8 mouse cellular contexts compared by ENCODE assay signal in genomic region chr11:107028754-107029153, GRCm38 (mm10). TPM values are rescaled to one million over a fixed set of nuclear protein-coding genes. Genes with fewer than 3 reads are reported as not detected.
DNase-seq lines count a peak whose midpoint lies in the region; ATAC-seq and TF ChIP-seq lines count a peak whose summit lies in the region.

No protein-coding gene starts in this region.

- no peaks in the 10 kb centered on the region for H3K27me3 ChIP-seq in heart, embryonic 15.5 days
- H3K27me3 ChIP-seq in forebrain, embryonic 16.5 days (replicated peaks; ENCODE audit: control insufficient read depth, insufficient read depth, low read length) = no peaks in the 10 kb centered on the region
- H3K27me3 ChIP-seq in liver, postnatal 0 days (ENCODE audit: insufficient read depth, low read length) = peaks cover 18% of the 10 kb centered on the region

- DNase-seq in heart, adult 11 months = no peak
- DNase-seq in ES-CJ7 (ENCODE audit: low read depth, low spot score) = peak; percentile 56
- DNase-seq in liver, postnatal 0 days = peak; percentile 70
- DNase-seq in yolk sac, embryonic 10.5 days (ENCODE audit: low spot score) = no peak
- DNase-seq in spleen, adult 12 weeks (ENCODE audit: low spot score) = no peak
- DNase-seq in retina, embryonic 14.5 days (ENCODE audit: low spot score) = no peak

- H3K9me3 ChIP-seq in heart, embryonic 15.5 days (replicated peaks) = no peaks in the 10 kb centered on the region
- no peaks in the 10 kb centered on the region for H3K9me3 ChIP-seq in forebrain, embryonic 16.5 days (ENCODE audit: control insufficient read depth, low read length)
- no peaks in the 10 kb centered on the region for H3K9me3 ChIP-seq in liver, postnatal 0 days (ENCODE audit: low read length)

- H3K9ac ChIP-seq in heart, embryonic 15.5 days = peak overlapping the region; percentile 70
- H3K9ac ChIP-seq in forebrain, embryonic 16.5 days (replicated peaks; ENCODE audit: low read depth, low read length) = peak overlapping the region; percentile 70
- peak overlapping the region; percentile 82 for H3K9ac ChIP-seq in liver, postnatal 0 days (replicated peaks)

- H3K36me3 ChIP-seq in heart, embryonic 15.5 days = no peaks in the 10 kb centered on the region
- H3K36me3 ChIP-seq in forebrain, embryonic 16.5 days (ENCODE audit: control insufficient read depth, insufficient read depth) = no peaks in the 10 kb centered on the region
- H3K36me3 ChIP-seq in liver, postnatal 0 days (replicated peaks; ENCODE audit: insufficient read depth, low read length) = no peaks in the 10 kb centered on the region

- TF ChIP-seq CTCF in liver, postnatal 0 days (IDR thresholded peaks at IDR 0.05; ENCODE audit: low read depth) = no peak

- H3K4me1 ChIP-seq in heart, embryonic 15.5 days (replicated peaks) = peaks cover 38% of the 10 kb centered on the region
- H3K4me1 ChIP-seq in forebrain, embryonic 16.5 days (replicated peaks; ENCODE audit: control insufficient read depth, insufficient read depth, low read length) = peaks cover 23% of the 10 kb centered on the region
- H3K4me1 ChIP-seq in liver, postnatal 0 days (ENCODE audit: insufficient read depth) = peaks cover 14% of the 10 kb centered on the region

- peak overlapping the region; percentile 76 for H3K4me3 ChIP-seq in heart, embryonic 15.5 days
- H3K4me3 ChIP-seq in forebrain, embryonic 16.5 days (replicated peaks; ENCODE audit: low read length) = peak overlapping the region; percentile 50
- peak overlapping the region; percentile 71; the same call in 1 of the 2 replicates for H3K4me3 ChIP-seq in liver, postnatal 0 days (ENCODE audit: low read depth, low read length)

- TF ChIP-seq EP300 in liver, postnatal 0 days (IDR thresholded peaks at IDR 0.05; ENCODE audit: low read depth) = peak; percentile 63; the same call in 1 of the 2 replicates

- 70% methylated on average over 6 of the region's 6 CpGs for WGBS in heart, embryonic 15.5 days
- WGBS in forebrain, embryonic 16.5 days = 68% methylated on average over 6 of the region's 6 CpGs
- WGBS in liver, postnatal 0 days (ENCODE audit: insufficient replicate concordance) = 58% methylated on average over 6 of the region's 6 CpGs

- H3K27ac ChIP-seq in heart, embryonic 15.5 days = no peak overlapping the region
- H3K27ac ChIP-seq in forebrain, embryonic 16.5 days (ENCODE audit: low read length) = peak overlapping the region; percentile 73
- peak overlapping the region; percentile 95 for H3K27ac ChIP-seq in liver, postnatal 0 days (ENCODE audit: low read depth)

- H3K4me2 ChIP-seq in heart, embryonic 15.5 days = peak overlapping the region; percentile 95
- H3K4me2 ChIP-seq in forebrain, embryonic 16.5 days (ENCODE audit: low read length) = peak overlapping the region; percentile 63
- peak overlapping the region; percentile 84 for H3K4me2 ChIP-seq in liver, postnatal 0 days (ENCODE audit: low read depth, low read length)

- ATAC-seq in heart, embryonic 15.5 days (replicated peaks; ENCODE audit: insufficient number of reproducible peaks, insufficient read depth, low FRiP score, low read depth) = no peak
- ATAC-seq in forebrain, embryonic 16.5 days = no peak
- ATAC-seq in liver, postnatal 0 days = peak; percentile 52

RNA-seq across cellular contexts. Expression of gene 1810010H24Rik, which starts 3.3 kb away (rescaled TPM):
- 3.1 and 3.2 TPM in 2 replicates for polyA plus RNA-seq in heart, embryonic 15.5 days (2015; fragmentation: Nextera tagmentation; extraction: Ambion mirVana)
- 3.8 and 4.3 TPM in 2 replicates for polyA plus RNA-seq in forebrain, embryonic 16.5 days (2015; fragmentation: Nextera tagmentation; extraction: Ambion mirVana)
- polyA plus RNA-seq in liver, postnatal 0 days (2015; fragmentation: Nextera tagmentation; extraction: Ambion mirVana) = 7.3 and 10.3 TPM in 2 replicates

RNA-seq across cellular contexts. Expression of gene Kpna2, which starts 29.4 kb away (rescaled TPM):
- 231 and 256 TPM in 2 replicates for polyA plus RNA-seq in heart, embryonic 15.5 days (2015; fragmentation: Nextera tagmentation; extraction: Ambion mirVana)
- 230 and 256 TPM in 2 replicates for polyA plus RNA-seq in forebrain, embryonic 16.5 days (2015; fragmentation: Nextera tagmentation; extraction: Ambion mirVana)
- 115 and 128 TPM in 2 replicates for polyA plus RNA-seq in liver, postnatal 0 days (2015; fragmentation: Nextera tagmentation; extraction: Ambion mirVana)

Comparison
In these comparisons a context has a peak if more than half of its experiments do, and no peak if none do; other contexts are left out.
1. DNase-seq: peak in ES-CJ7 (single experiment) and liver, postnatal 0 days (single experiment); none in heart, adult 11 months (single experiment), yolk sac, embryonic 10.5 days (single experiment), spleen, adult 12 weeks (single experiment) and retina, embryonic 14.5 days (single experiment).
2. Peak in every context shown above with its lines, with median percentiles within 50 percentile points of each other: H3K4me2 ChIP-seq, H3K4me3 ChIP-seq and H3K9ac ChIP-seq.